Mouse (Mus musculus): ENCODE measurements around the gene Als2cr12. TPM values are rescaled to one million over a fixed set of nuclear protein-coding genes. Genes with fewer than 3 reads are reported as not detected.

Als2cr12 gene
- polyA plus RNA-seq, 2 experiments = 0.12 TPM; not detected in 1

- WGBS = 79% methylated on average over 4 of the region's 4 CpGs
- no peak for ATAC-seq (ENCODE audit: low FRiP score, low read depth)
- H3K9ac ChIP-seq (ENCODE audit: low read depth, low read length, severe bottlenecking) = no peak overlapping the region
- no peak for DNase-seq (ENCODE audit: low spot score)
- H3K36me3 ChIP-seq (ENCODE audit: control insufficient read depth, insufficient read depth, low read length) = no peaks in the 10 kb centered on the region
- no peaks in the 10 kb centered on the region for H3K4me1 ChIP-seq (ENCODE audit: control insufficient read depth, insufficient read depth, low read length)
- H3K9me3 ChIP-seq (ENCODE audit: control insufficient read depth, low read length) = no peaks in the 10 kb centered on the region
- no peak for TF ChIP-seq POLR2A (IDR thresholded peaks at IDR 0.05; ENCODE audit: borderline replicate concordance, extremely low read depth, insufficient read depth, insufficient read length)
- H3K27me3 ChIP-seq (ENCODE audit: control insufficient read depth, insufficient read depth, low read length) = no peaks in the 10 kb centered on the region
- H3K4me2 ChIP-seq (replicated peaks; ENCODE audit: low read depth, low read length, severe bottlenecking) = no peak overlapping the region
- no peak overlapping the region for H3K27ac ChIP-seq (replicated peaks; ENCODE audit: low read depth, low read length)
- H3K4me3 ChIP-seq (replicated peaks; ENCODE audit: low read length) = no peak overlapping the region
Measured at GRCm38 (mm10) chr1:58602681-58603080, 93.1 kb downstream of the Als2cr12 start.

Other genes with a start within 250 kb of the Als2cr12 start
- 21.5 and 23.5 TPM in 2 replicates for gene Orc2, start 190.9 kb downstream of the Als2cr12 start, polyA plus RNA-seq (2012; rRNA removed)
- 29.4 and 34.1 TPM in 2 replicates for gene Orc2, start 190.9 kb downstream of the Als2cr12 start, polyA plus RNA-seq (2014; fragmentation: Nextera tagmentation; extraction: Ambion mirVana)
- gene Fam126b, start 109.7 kb downstream of the Als2cr12 start, polyA plus RNA-seq (2012; rRNA removed) = 3.1 and 3.2 TPM in 2 replicates
- 7.2 and 8.9 TPM in 2 replicates for gene Fam126b, start 109.7 kb downstream of the Als2cr12 start, polyA plus RNA-seq (2014; fragmentation: Nextera tagmentation; extraction: Ambion mirVana)
- 97.4 and 136 TPM in 2 replicates for gene Ndufb3, start 109.6 kb downstream of the Als2cr12 start, polyA plus RNA-seq (2012; rRNA removed)
- gene Ndufb3, start 109.6 kb downstream of the Als2cr12 start, polyA plus RNA-seq (2014; fragmentation: Nextera tagmentation; extraction: Ambion mirVana) = 149 and 164 TPM in 2 replicates
- gene Cflar, start 15.5 kb upstream of the Als2cr12 start, polyA plus RNA-seq (2012; rRNA removed) = 28.9 and 30.9 TPM in 2 replicates
- 34.1 and 37.2 TPM in 2 replicates for gene Cflar, start 15.5 kb upstream of the Als2cr12 start, polyA plus RNA-seq (2014; fragmentation: Nextera tagmentation; extraction: Ambion mirVana)
- gene Casp8, start 99.4 kb upstream of the Als2cr12 start, polyA plus RNA-seq (2012; rRNA removed) = 9.1 and 14.8 TPM in 2 replicates
- gene Casp8, start 99.4 kb upstream of the Als2cr12 start, polyA plus RNA-seq (2014; fragmentation: Nextera tagmentation; extraction: Ambion mirVana) = 25.3 and 27.3 TPM in 2 replicates